Mouse (Mus musculus) left cerebral cortex, postnatal 25 days (tissue): ENCODE results near the gene Homer1. TPM values are rescaled to one million over a fixed set of nuclear protein-coding genes. Genes with fewer than 3 reads are reported as not detected.

Experiments
- DNase-seq, 2 experiments: peaks; one replicate each; pipeline ENCODE4 v3.0.0; 2022; ENCODE audit warnings: low spot score in 2 of 2, mixed read lengths in 1 of 2
- intact Hi-C: fragments of 180-260 bp; cut with DNase I; formaldehyde crosslinking; loops from one replicate; pipeline ENCODE4 v1.15.1; 2025
- total RNA-seq, 2 experiments: library from RNA; stranded (reverse); gene quantifications; 2 replicates each; pipeline ENCODE4 v1.2.3; 2021

Homer1 gene
- 100 to 1,000 TPM; 372 to 460 TPM for total RNA-seq

- intact Hi-C loops, result loop anchor here (2.0 kb wide), 1 partner anchor 33 kb away; no protein-coding TSS in a partner anchor
- peak in 1 of 2 experiments; percentile 71 for DNase-seq
These were observed at the start of gene Homer1 for GRCm38 (mm10) chr13:93299316-93299715. TSS of gene Homer1 (plus strand) at chr13:93299635.

- intact Hi-C loops, result no loop called here
These were observed 47.7 kb upstream of the Homer1 start for GRCm38 (mm10) chr13:93251732-93252131.

GRCm38 (mm10) chr13:93252175-93252574 lies 47.3 kb upstream of the Homer1 start:
- intact Hi-C loops, result no loop called here
- peak in 1 of 2 experiments; percentile 38 for DNase-seq

More at GRCm38 (mm10) chr13:93251732-93252131, 47.7 kb upstream of the Homer1 start:
- no peak for DNase-seq

- no peak for DNase-seq
- intact Hi-C loops, result no loop called here
These were observed 46.5 kb upstream of the Homer1 start for GRCm38 (mm10) chr13:93252941-93253340.

- peak in 1 of 2 experiments; percentile 84 for DNase-seq
- intact Hi-C loops, result loop anchor here (1.0 to 2.0 kb wide), 2 partner anchors 32 to 37 kb away; partner anchors contain the start of gene Homer1
These were observed 32.3 kb upstream of the Homer1 start for GRCm38 (mm10) chr13:93267151-93267550.

- intact Hi-C loops, result loop anchor here (2.0 to 10.0 kb wide), 7 partner anchors 53 to 313 kb away; partner anchors contain the start of gene Tent2
- DNase-seq, result peak in 1 of 2 experiments; percentile 86
These were observed 1.1 kb downstream of the Homer1 start for GRCm38 (mm10) chr13:93300581-93300980.

GRCm38 (mm10) chr13:93301060-93301459 lies 1.6 kb downstream of the Homer1 start:
- DNase-seq, result no peak
- intact Hi-C loops, result loop anchor here (2.0 to 10.0 kb wide), 7 partner anchors 54 to 314 kb away; partner anchors contain the start of gene Tent2

GRCm38 (mm10) chr13:93302846-93303562 lies 3.6 kb downstream of the Homer1 start:
- DNase-seq, result no peak
- intact Hi-C loops, result loop anchor here (1.0 to 10.0 kb wide), 7 partner anchors 56 to 316 kb away; partner anchors contain the start of genes Cmya5 and Tent2

GRCm38 (mm10) chr13:93303563-93304250 lies 4.3 kb downstream of the Homer1 start:
- DNase-seq, result peak; percentile 97 to 99
- intact Hi-C loops, result loop anchor here (1.0 to 10.0 kb wide), 10 partner anchors 36 to 553 kb away; partner anchors contain the start of genes Cmya5, Jmy and Tent2

GRCm38 (mm10) chr13:93304251-93305001 lies 5.0 kb downstream of the Homer1 start:
- intact Hi-C loops, result loop anchor here (1.0 to 10.0 kb wide), 8 partner anchors 37 to 554 kb away; partner anchors contain the start of genes Jmy and Tent2
- peak; percentile 52 to 61 for DNase-seq

- intact Hi-C loops, result loop anchor here (2.0 to 10.0 kb wide), 3 partner anchors 194 to 554 kb away; partner anchors contain the start of gene Jmy
- DNase-seq, result no peak
These were observed 5.7 kb downstream of the Homer1 start for GRCm38 (mm10) chr13:93305149-93305548.

GRCm38 (mm10) chr13:93305636-93306035 lies 6.2 kb downstream of the Homer1 start:
- intact Hi-C loops, result loop anchor here (2.0 to 10.0 kb wide), 3 partner anchors 193 to 555 kb away; partner anchors contain the start of gene Jmy
- no peak for DNase-seq

GRCm38 (mm10) chr13:93306545-93306944 lies 7.1 kb downstream of the Homer1 start:
- no peak for DNase-seq

GRCm38 (mm10) chr13:93307700-93308099 lies 8.3 kb downstream of the Homer1 start:
- no peak for DNase-seq
- intact Hi-C loops, result loop anchor here (10.0 kb wide), 1 partner anchor 297 kb away; no protein-coding TSS in a partner anchor

More at GRCm38 (mm10) chr13:93306545-93306944, 7.1 kb downstream of the Homer1 start:
- intact Hi-C loops, result loop anchor here (10.0 kb wide), 1 partner anchor 298 kb away; no protein-coding TSS in a partner anchor

GRCm38 (mm10) chr13:93309295-93309694 lies 9.9 kb downstream of the Homer1 start:
- DNase-seq, result no peak
- intact Hi-C loops, result loop anchor here (10.0 kb wide), 1 partner anchor 296 kb away; no protein-coding TSS in a partner anchor

- intact Hi-C loops, result no loop called here
- no peak for DNase-seq
These were observed 13.1 kb downstream of the Homer1 start for GRCm38 (mm10) chr13:93312518-93312917.

GRCm38 (mm10) chr13:93314322-93314721 lies 14.9 kb downstream of the Homer1 start:
- intact Hi-C loops, result no loop called here
- DNase-seq, result no peak

GRCm38 (mm10) chr13:93320089-93320488 lies 20.7 kb downstream of the Homer1 start:
- peak in 1 of 2 experiments; percentile 64 for DNase-seq
- intact Hi-C loops, result no loop called here

- no peak for DNase-seq
- intact Hi-C loops, result no loop called here
These were observed 26.9 kb downstream of the Homer1 start for GRCm38 (mm10) chr13:93326326-93326725.
